Mouse (Mus musculus) kidney, postnatal 36 days (tissue): ENCODE data around the gene Pmm1.
"Not testable (repeated sequence)": the region's sequence is repeated elsewhere in the genome, so short reads cannot be mapped to it uniquely, and the experiment has no call there.

ENCODE experiments used
- DNase-seq, 2 experiments: peaks; one replicate each; pipeline ENCODE4 v3.0.0; 2021 to 2022; ENCODE audit warnings: mixed read lengths in 2 of 2

Gene Pmm1

GRCm38 (mm10) chr15:81925760-81926445, 34.8 kb downstream of the Pmm1 start, which contains the start of gene Polr3h:
Gene Polr3h, minus strand, starts transcription at chr15:81926240.
- peak; percentile 98 for DNase-seq

DNA sequence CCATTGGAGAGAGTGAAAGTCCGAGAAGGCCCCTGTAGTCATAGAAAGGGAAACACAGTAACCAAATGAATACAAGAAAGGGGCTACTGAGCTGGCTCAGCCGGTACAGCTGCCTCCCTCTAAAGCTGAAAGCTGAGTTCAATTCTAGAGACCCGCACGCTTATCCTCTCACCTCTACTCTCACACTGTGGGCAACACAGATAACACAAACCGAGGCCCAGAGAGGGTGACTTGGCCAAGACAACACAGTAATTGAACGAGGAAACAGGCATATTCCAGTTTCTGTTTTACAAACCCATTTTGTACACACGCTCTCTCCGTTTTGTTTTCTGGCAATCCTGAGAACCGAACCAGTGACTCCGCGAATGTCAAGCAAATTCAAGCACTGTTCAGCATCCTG, 35.8 kb downstream of the Pmm1 start:
- DNase-seq = no peak

DNA sequence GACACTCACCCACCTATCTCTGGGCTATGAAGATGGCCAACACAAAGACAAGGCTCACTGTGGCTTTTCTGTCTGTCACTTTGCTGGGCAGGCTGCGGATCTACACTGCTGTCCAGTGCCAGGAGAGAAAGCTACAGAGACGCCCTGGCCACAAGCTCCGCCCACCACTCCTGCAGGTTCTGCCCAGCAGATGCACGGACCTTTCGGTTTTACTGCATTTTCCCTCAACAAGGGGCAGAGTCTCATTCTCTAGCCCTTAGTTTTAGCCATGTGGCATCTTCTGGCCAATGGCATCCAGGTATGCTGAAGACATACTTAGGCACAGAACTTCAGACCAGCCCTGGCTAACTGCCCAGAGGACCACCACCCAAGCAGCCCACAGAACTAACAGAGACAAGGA, 39.5 kb downstream of the Pmm1 start:
- DNase-seq = no peak

GRCm38 (mm10) chr15:81920546-81921217, 40.0 kb downstream of the Pmm1 start:
- no peak for DNase-seq

DNA sequence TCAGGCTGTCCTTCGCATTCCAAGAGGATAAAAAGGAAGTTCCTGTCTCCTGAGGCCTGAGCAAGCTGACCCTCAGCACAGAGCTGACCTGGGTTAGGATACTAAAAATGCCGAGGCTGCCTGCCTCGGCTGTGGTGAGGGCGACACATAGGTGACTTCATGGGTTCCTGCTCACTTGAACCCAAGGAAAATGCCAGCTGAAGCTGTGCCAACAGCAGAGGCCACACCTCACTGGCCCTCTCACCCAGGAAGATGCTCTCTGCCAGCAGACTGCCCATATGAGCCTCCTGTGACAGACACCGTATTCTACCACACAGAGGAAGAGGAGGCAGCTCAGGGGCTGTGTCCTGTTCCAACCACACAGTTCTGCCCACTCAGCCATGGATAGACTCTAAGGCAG, 41.7 kb downstream of the Pmm1 start:
- peak; percentile 48 to 65 for DNase-seq

DNA sequence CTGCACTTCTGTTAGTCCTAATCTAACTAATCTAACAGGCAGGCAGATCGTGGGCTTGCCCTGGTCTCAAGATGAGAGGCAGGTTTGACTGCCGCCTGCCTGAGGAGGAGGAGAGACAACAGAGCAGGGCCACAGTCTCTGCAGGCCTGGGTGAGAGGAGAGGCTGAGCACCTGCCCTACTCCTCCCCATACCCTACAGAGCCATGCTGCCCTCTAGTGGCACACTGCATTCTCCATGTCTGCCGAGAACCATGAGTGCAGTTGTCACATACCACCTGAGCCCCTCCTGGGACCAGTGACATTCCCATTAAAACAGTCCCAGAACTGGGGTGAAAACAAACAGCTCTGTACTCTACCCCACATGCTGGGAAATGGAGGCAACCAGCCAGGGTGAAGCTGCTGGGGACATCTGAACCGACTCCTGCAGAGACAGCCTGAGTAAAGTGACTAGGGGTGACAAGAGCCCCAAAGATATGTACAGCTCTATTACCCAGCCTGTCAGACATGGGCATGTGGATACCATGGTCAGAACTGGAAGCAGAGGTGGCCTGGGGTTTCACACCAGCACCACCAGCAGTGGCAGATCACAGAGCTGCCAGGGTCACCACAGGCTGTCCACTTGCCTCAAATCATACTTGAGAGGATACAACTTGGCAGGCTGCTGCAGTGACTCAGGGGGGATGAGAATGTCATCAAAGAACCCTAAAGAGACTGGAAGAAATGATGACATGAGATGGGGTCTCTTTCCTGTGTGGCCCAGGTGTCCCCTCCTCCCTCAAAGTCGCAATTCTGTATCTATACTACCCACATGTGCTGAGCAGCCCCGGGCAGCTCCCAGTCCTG, 42.9 kb downstream of the Pmm1 start:
- peak; percentile 78 to 93 for DNase-seq

DNA sequence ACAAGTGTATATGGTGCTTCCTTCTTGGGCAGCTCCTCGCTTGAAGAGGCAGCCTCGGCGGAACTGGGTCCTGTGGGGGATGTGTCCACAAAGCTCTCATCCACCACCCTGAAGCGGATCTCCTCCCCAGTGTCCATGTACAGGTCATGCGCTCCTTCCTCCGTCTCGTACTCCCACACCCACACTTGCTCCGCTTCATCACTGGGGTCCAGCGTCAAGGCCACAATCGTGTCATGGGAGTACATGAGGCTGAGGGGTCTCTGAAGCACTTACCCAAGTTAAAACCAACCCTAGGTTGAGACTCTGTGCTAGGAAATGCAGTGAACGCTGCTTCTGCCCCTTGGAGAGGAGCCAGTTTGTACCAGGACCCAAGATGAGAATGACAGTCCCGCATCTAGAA, 43.5 kb downstream of the Pmm1 start:
- DNase-seq = no peak

DNA sequence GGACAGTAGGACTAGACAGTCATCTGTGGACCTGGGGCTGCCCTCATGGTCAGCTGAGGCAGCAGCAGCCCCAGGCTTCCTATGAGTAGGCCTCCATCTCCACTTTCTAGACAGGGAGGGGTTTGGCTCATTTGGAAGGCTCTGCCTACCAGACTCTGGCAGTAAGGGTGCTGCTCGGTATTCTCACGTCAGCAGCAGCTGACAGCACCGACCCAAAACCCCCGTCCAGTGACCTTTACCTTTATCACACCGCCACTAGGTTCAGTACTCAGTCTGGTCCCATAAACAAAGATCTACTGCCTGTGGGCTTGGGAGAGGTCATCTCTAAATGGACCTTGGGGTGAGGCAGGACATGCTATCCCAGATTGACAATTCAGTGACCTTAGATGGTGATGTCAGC, 45.1 kb downstream of the Pmm1 start:
- no peak for DNase-seq

DNA sequence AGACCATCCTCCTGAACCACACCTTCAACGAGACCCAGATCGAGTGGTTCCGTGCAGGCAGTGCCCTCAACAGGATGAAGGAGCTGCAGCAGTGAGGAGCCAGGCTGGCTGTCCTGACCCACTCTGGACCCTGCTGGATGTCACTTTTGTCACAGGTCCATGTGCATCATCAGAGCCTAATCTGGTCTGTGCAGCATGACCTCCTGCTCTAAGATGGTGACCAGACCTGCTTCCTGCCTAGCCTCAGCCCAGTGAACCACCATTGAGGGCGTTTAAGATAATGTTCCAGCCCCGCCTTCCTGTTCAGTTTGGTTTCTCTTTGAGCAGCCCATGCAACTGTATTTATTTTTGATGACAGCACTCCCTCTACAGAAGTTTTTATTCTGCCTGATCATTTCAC, 46.1 kb downstream of the Pmm1 start:
- DNase-seq = no peak

DNA sequence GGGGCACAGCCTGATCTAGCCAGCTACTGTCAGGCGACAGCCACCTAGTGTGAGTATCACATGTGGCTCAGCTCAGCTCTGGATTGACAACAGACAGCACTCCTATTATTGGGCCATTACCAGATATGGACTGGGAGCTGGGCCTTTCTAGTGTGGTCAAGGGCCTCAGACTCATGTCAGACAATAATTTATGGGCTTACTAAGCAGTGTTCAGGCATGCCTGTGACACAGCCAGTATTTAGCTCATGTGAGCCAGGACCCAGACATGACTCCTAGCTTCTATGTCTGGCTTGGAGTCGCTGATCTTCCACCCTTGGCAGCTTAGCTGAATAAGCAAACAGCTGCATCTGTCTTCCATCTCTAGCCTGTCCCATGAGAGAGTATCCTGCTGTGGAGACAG, 48.2 kb downstream of the Pmm1 start:
- no peak for DNase-seq

DNA sequence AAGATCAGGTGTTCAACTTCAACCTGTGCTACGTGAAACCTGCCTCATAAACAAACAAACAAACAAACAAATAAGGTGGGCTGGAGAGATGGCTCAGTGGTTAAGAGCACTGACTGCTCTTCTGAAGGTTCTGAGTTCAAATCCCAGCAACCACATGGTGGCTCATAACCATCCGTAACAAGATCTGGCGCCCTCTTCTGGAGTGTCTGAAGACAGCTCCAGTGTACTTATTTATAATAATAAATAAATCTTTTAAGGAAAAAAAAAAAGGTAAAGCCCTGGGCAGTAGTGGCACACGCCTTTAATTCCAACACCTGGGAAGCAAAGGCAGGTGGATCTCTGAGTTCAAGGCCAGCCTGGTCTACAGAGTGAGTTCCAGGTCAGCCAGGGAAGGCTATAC, 52.0 kb downstream of the Pmm1 start:
- not testable (repeated sequence) for DNase-seq

DNA sequence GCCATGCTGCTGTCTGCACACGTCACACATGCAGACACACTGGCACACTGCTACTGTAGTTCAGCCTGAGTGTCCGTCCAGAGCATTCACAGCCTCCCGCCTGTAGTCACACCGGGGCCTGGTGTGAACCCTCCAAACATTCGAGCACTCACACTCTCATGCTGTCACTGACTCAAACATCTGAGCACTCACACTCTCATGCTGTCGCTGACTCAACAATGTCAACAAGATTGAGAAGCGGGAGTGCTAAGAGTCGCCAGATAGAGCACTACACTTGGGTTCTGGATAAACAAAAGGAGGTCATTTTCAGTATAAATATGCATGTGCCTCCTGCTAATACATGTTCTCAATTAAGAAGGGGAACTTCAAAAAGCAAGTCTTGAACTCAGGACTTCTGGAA, 52.8 kb downstream of the Pmm1 start:
- DNase-seq = no peak

- DNase-seq = peak; percentile 71 to 90
These were observed 55.8 kb downstream of the Pmm1 start for GRCm38 (mm10) chr15:81904939-81905338.
